Mouse (Mus musculus) heart, postnatal 14 days (tissue): Measurements from ENCODE around the gene Hist2h3c2. TPM values are rescaled to one million over a fixed set of nuclear protein-coding genes. Genes with fewer than 3 reads are reported as not detected.
"Not testable (repeated sequence)": the region's sequence is repeated elsewhere in the genome, so short reads cannot be mapped to it uniquely, and the experiment has no call there.

Experiments
- DNase-seq, 2 experiments: peaks; one replicate each; pipeline ENCODE4 v3.0.0; 2021 to 2022
- intact Hi-C: fragments of 180-260 bp; cut with DNase I; formaldehyde crosslinking; loops from one replicate; pipeline ENCODE4 v1.15.1; 2025
- total RNA-seq, 2 experiments: library from RNA; stranded (reverse); gene quantifications; 2 replicates each; pipeline ENCODE4 v1.2.3; 2021

The Hist2h3c2 gene
- total RNA-seq, 2 experiments from 2014 or later: 22.1 to 48.5 TPM

DNA sequence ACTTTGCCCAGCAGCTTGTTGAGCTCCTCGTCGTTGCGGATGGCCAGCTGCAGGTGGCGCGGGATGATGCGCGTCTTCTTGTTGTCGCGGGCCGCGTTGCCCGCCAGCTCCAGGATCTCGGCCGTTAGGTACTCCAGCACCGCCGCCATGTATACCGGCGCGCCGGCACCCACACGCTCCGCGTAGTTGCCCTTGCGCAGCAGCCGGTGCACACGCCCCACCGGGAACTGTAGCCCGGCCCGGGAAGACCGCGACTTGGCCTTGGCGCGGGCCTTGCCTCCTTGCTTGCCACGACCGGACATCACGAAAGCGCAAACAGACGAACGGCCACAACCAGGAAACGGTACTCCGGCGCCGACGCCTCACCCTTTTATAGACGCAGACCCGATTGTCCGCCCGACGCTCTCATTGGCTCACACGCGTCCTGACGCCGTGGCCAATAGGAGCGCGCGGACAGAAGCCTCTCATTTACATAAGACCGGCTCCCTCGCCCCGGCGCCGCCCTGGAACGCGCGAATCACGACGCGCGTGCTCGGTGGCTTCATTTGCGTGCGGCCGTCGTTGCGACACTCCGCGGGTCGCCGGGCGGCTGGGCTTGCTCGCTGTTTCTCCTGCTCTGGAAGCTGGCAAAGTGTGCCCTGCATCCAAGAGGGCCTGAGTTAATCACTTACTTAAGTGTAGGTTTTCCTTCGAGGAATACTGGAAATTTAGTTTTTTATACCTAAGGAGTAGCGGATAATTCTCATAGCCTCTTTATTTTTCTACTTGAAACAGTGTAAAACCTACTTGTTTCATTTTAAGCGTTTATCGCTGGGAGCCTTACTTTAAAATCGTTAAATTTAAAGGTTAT lies 1.2 kb upstream of the Hist2h3c2 start, which contains the start of gene Hist2h2aa2:
Gene Hist2h2aa2, minus strand, starts transcription at position 328 of the 850 bp plus-strand sequence.
- intact Hi-C loops: not testable (repeated sequence)
- peak; percentile 92 to 95 for DNase-seq

DNA sequence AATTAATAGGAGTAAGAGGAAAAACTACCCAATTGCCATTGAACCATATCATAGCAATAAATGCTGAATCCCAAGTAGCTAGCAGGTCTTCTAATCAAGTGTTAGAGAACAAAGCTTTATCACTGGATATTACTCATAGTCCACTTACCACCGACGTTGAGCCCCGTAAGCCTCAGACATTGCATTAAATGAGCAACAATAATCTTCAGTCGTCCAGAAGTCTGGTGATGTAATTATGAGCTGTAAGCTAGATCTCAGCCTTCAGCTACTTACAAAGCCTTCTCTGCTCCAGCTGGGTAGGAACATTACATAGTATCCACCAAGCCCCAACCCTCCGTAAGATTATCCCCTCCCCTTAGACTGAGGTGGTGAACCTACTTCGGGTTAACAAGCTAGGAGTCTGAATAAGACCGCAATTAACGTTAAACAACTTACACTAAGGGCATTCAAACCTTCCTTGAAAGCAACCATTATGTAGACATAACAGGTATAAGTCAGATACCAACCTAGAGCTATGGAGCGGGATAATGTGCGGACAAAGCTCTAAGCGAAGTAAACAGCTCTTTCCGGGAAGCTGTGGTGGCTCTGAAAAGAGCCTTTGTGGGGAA lies 919 bp downstream of the Hist2h3c2 start:
- DNase-seq: no peak
- intact Hi-C loops: loop anchor here (2.0 kb wide), 1 partner anchor 15 kb away; no protein-coding TSS in a partner anchor

GRCm38 (mm10) chr3:96237335-96237903 lies 1.5 kb downstream of the Hist2h3c2 start:
- no peak for DNase-seq
- intact Hi-C loops: loop anchor here (2.0 kb wide), 1 partner anchor 15 kb away; no protein-coding TSS in a partner anchor

- intact Hi-C loops: loop anchor here (2.0 kb wide), 1 partner anchor 14 kb away; no protein-coding TSS in a partner anchor
- DNase-seq: no peak
Measured at GRCm38 (mm10) chr3:96236834-96237334, 2.0 kb downstream of the Hist2h3c2 start.

GRCm38 (mm10) chr3:96235836-96236235 lies 3.1 kb downstream of the Hist2h3c2 start:
- intact Hi-C loops: loop anchor here (2.0 kb wide), 1 partner anchor 13 kb away; no protein-coding TSS in a partner anchor
- DNase-seq: no peak

- intact Hi-C loops: no loop called here
- no peak for DNase-seq
Measured at GRCm38 (mm10) chr3:96234914-96235313, 4.0 kb downstream of the Hist2h3c2 start.

- no peak for DNase-seq
- intact Hi-C loops: no loop called here
Measured at GRCm38 (mm10) chr3:96231758-96232120, 7.2 kb downstream of the Hist2h3c2 start.

- no peak for DNase-seq
- intact Hi-C loops: no loop called here
Measured at GRCm38 (mm10) chr3:96230910-96231757, 7.8 kb downstream of the Hist2h3c2 start.

- no peak for DNase-seq
- intact Hi-C loops: no loop called here
Measured at GRCm38 (mm10) chr3:96230404-96230803, 8.5 kb downstream of the Hist2h3c2 start.

DNA sequence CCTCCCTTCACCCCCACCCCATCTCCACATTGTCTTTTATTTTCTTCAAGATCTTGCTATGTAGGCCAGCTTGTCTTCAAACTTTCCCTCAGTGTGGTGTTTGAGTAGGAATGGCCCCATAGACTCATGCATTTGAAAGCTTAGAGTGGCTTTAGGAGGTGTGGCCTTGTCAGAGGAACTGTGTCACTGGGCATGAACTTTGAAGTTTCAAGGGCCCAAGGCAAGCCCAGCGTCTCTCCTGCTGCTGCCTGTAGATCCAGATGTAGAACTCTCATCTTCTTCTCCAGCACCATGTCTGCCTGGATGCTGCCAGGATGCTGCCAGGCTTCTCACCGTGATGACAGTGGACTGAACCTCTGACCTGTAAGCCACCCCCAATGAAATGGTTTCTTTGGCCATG lies 10.1 kb downstream of the Hist2h3c2 start:
- DNase-seq: no peak
- intact Hi-C loops: no loop called here

DNA sequence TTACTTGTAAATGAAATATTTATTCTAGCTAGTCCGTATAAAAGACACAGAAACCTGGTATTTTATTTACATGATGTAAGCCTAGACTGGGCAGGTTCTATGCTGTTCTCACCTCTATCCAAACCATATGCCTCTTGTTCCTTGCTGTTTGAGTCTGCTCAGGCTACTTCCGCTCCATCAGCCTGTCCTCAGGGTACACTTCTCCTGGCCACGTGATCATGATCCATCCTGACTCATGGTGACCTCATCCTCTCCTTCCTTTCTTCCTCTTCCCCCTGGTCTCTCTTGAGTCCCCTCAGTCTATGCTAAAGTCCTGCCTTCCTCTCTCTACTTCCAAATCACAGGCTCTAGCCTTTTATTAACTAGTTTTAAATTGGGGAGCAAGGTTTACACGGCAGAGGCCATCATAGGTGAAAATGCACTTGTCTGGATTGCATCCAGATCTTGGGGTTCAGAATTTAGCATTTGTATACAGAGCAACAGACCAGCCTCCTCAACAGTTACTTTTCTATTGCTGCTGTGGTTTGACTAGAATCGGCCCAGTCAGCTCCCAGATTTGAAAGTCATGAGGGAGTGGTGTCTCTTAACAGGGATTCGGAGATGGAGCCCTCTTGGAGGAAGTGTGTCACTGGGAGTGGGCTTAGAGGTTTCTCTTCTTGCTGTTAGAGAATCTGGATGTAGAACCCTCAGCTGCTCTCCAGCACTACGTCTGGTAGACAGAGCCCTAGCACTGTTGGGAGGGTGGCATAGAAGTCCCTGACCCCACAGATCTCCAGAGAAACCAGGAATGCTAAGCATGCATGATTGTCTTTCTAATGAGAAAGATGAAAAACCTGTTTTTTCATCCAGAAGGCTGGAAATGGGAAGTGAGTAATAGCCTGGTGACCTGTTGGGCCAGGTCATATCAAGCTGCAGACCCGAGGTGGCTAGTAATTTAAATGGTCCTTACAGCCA lies 12.0 kb downstream of the Hist2h3c2 start:
- intact Hi-C loops: no loop called here
- no peak for DNase-seq

DNA sequence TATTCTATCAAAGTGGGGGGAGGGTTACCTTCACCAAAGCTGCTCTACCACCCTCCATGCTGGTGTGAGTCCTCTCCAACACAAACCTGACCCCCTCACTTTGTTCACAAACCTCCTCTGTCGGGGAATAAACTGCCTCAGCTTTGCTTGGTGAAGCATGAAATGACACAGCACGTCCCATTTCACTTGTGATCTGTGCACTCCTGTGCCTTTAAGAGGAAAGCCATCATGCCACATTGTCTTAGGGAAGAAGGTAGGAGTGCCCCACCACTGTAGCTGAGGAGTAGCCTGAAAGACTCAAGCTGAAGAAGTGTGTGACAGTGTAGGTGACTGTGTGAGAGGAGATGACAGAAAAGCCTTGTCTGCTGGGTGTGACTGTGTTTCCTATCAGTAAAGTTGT lies 13.5 kb downstream of the Hist2h3c2 start:
- intact Hi-C loops: no loop called here
- no peak for DNase-seq

DNA sequence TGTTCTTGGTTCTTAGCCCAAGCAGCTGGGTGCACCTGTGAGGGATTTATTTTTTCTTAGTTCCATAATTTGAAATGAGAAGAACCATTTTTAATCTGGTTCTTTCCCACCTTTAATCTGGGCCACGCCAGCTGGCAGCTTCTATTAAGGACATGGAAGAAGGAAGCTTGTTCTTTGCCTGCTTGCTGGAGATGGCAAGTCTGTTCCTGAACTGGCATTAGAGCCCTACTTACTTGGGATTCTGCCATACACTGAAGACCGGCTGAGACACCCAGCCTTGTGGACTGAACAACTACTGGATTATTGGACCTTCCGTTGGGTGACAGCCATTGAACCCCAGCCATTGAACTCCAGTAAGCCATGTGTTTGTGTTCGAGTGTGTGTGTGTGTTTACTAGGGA lies 16.2 kb downstream of the Hist2h3c2 start:
- no peak for DNase-seq
- intact Hi-C loops: loop anchor here (2.0 kb wide), 1 partner anchor 14 kb away; no protein-coding TSS in a partner anchor

- intact Hi-C loops: loop anchor here (2.0 kb wide), 2 partner anchors 15 to 49 kb away; partner anchors contain the start of gene Sf3b4
- DNase-seq: peak in 1 of 2 experiments; percentile 6
Measured at GRCm38 (mm10) chr3:96221640-96222038, 17.3 kb downstream of the Hist2h3c2 start.

- intact Hi-C loops: loop anchor here (1.0 to 2.0 kb wide), 2 partner anchors 42 to 48 kb away; partner anchors contain the start of genes Hist2h4 and Sf3b4
- peak; percentile 81 to 84 for DNase-seq
Measured at GRCm38 (mm10) chr3:96220765-96221639, 17.9 kb downstream of the Hist2h3c2 start, which contains the start of the genes Hist2h2ac and Hist2h2be. Gene Hist2h2ac (minus strand): TSS chr3:96220880. Gene Hist2h2be (plus strand): TSS chr3:96221119.

DNA sequence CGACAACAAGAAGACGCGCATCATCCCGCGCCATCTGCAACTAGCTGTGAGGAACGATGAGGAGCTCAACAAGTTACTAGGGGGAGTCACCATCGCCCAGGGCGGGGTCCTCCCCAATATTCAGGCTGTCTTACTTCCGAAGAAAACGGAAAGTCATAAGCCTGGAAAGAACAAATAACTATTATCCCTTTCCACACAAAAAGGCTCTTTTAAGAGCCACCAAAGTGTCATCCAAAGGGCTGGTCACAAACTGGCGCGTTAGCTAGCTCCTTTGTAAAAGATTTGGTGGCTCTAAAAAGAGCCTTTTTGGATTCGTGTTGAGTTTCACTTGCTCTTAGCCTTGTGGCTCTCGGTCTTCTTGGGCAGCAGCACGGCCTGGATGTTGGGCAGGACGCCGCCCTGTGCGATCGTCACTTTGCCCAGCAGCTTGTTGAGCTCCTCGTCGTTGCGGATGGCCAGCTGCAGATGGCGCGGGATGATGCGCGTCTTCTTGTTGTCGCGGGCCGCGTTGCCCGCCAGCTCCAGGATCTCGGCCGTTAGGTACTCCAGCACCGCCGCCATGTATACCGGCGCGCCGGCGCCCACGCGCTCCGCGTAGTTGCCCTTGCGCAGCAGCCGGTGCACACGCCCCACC lies 18.7 kb downstream of the Hist2h3c2 start:
- intact Hi-C loops: loop anchor here (1.0 to 2.0 kb wide), 2 partner anchors 43 to 47 kb away; partner anchors contain the start of genes Hist2h4 and Sf3b4
- DNase-seq: not testable (repeated sequence)

- intact Hi-C loops: loop anchor here (1.0 to 2.0 kb wide), 2 partner anchors 44 to 47 kb away; partner anchors contain the start of genes Hist2h4 and Sf3b4
- DNase-seq: peak; percentile 73 to 76
Measured at GRCm38 (mm10) chr3:96219661-96220130, 19.2 kb downstream of the Hist2h3c2 start, which contains the start of the genes Bola1 and Hist2h2ab. Gene Bola1 (minus strand): TSS chr3:96219709. Gene Hist2h2ab (plus strand): TSS chr3:96219865.
